Mouse (Mus musculus) layer of hippocampus, adult 9-11 months (tissue): Measurements from ENCODE around the gene Tcta.

Source experiments
- DNase-seq: peaks from one replicate; pipeline ENCODE4 v3.0.0; 2022

The Tcta gene

GRCm38 (mm10) chr9:108267691-108268090 lies 38.3 kb downstream of the Tcta start:
- DNase-seq: no peak

- DNase-seq: no peak
Observed at GRCm38 (mm10) chr9:108266261-108266935, 39.6 kb downstream of the Tcta start.

- peak; percentile 12 for DNase-seq
Observed at GRCm38 (mm10) chr9:108264191-108264921, 41.6 kb downstream of the Tcta start.

GRCm38 (mm10) chr9:108263690-108264190 lies 42.2 kb downstream of the Tcta start, which contains the start of gene Dag1:
TSS of gene Dag1 (minus strand) at chr9:108263958.
- DNase-seq: peak; percentile 98

- peak; percentile 10 for DNase-seq
Observed at GRCm38 (mm10) chr9:108263131-108263681, 42.8 kb downstream of the Tcta start.

GRCm38 (mm10) chr9:108262494-108263049 lies 43.4 kb downstream of the Tcta start:
- no peak for DNase-seq

GRCm38 (mm10) chr9:108261865-108262264 lies 44.1 kb downstream of the Tcta start:
- DNase-seq: no peak

- DNase-seq: no peak
Observed at GRCm38 (mm10) chr9:108260526-108260925, 45.4 kb downstream of the Tcta start.
